Mouse (Mus musculus): ENCODE results near the gene Emc7.

GRCm38 (mm10) chr2:112513036-112513435 lies 58.2 kb downstream of the Emc7 start:
- TF ChIP-seq CTCF (IDR thresholded peaks at IDR 0.05; ENCODE audit: low read depth, low read length), result no peak
- TF ChIP-seq POLR2A (IDR thresholded peaks at IDR 0.05; ENCODE audit: insufficient read depth, low read length), result no peak

Measured in ES-Bruce4 (cell line).